Comparison of ENCODE assay signal across 21 mouse cellular contexts in genomic region chr4:93225105-93225504, GRCm38 (mm10).
DNase-seq lines count a peak whose midpoint lies in the region; ATAC-seq lines count a peak whose summit lies in the region.
"Had no signal": no experiment of that assay in that cellular context is flagged by ENCODE, and none has a peak within 500 bp of the region (broad histone marks: within the 10 kb centered on the region; RNA-seq: fewer than 3 reads in every experiment).

No protein-coding gene starts in this region.

- no peaks in the 10 kb centered on the region for H3K27me3 ChIP-seq in forebrain, embryonic 12.5 days
- H3K27me3 ChIP-seq in kidney, embryonic 15.5 days: no peaks in the 10 kb centered on the region
- H3K27me3 ChIP-seq: embryonic facial prominence, embryonic 15.5 days; forebrain, embryonic 13.5 days had no signal

- H3K9me3 ChIP-seq in forebrain, embryonic 12.5 days: no peaks in the 10 kb centered on the region
- no peaks in the 10 kb centered on the region for H3K9me3 ChIP-seq in kidney, embryonic 15.5 days (replicated peaks)
- H3K9me3 ChIP-seq: embryonic facial prominence, embryonic 15.5 days; forebrain, embryonic 13.5 days; G1E had no signal

- WGBS in forebrain, embryonic 12.5 days: 85% methylated on average over 2 of the region's 2 CpGs
- WGBS in kidney, embryonic 15.5 days: 72% methylated on average over 2 of the region's 2 CpGs

- no peak overlapping the region for H3K9ac ChIP-seq in forebrain, embryonic 12.5 days
- no peak overlapping the region for H3K9ac ChIP-seq in kidney, embryonic 15.5 days
- H3K9ac ChIP-seq: embryonic facial prominence, embryonic 15.5 days; forebrain, embryonic 13.5 days; liver, embryonic 14.5 days had no signal

- H3K27ac ChIP-seq in forebrain, embryonic 12.5 days: no peak overlapping the region
- no peak overlapping the region for H3K27ac ChIP-seq in kidney, embryonic 15.5 days
- H3K27ac ChIP-seq: embryonic facial prominence, embryonic 15.5 days; forebrain, embryonic 13.5 days; heart, adult 2 months; hindbrain, postnatal 0 days; layer of hippocampus, adult 2 months; liver, embryonic 14.5 days had no signal

- no peak overlapping the region for H3K4me2 ChIP-seq in forebrain, embryonic 12.5 days
- H3K4me2 ChIP-seq in kidney, embryonic 15.5 days: no peak overlapping the region
- H3K4me2 ChIP-seq: embryonic facial prominence, embryonic 15.5 days; forebrain, embryonic 13.5 days had no signal

- no peak for ATAC-seq in forebrain, embryonic 12.5 days (ENCODE audit: low FRiP score)
- ATAC-seq in kidney, embryonic 15.5 days (replicated peaks; ENCODE audit: low FRiP score): no peak
- ATAC-seq: forebrain, embryonic 13.5 days; hindbrain, postnatal 0 days had no signal

- H3K36me3 ChIP-seq in forebrain, embryonic 12.5 days (replicated peaks): no peaks in the 10 kb centered on the region
- H3K36me3 ChIP-seq in kidney, embryonic 15.5 days: no peaks in the 10 kb centered on the region
- H3K36me3 ChIP-seq: embryonic facial prominence, embryonic 15.5 days; G1E had no signal

- H3K4me3 ChIP-seq in forebrain, embryonic 12.5 days (replicated peaks): no peak overlapping the region
- H3K4me3 ChIP-seq in kidney, embryonic 15.5 days (replicated peaks): no peak overlapping the region
- H3K4me3 ChIP-seq: embryonic facial prominence, embryonic 15.5 days; forebrain, embryonic 13.5 days; heart, adult 2 months; layer of hippocampus, adult 2 months had no signal

- peak; percentile 12 for DNase-seq in ovary, adult 18-20 months (ENCODE audit: low spot score)
- DNase-seq in ovary, postnatal 10 days (ENCODE audit: low spot score): no peak
- DNase-seq in adrenal gland, adult (ENCODE audit: inconsistent age in 2 of 2, low spot score in 1 of 2): peak; percentile 52 to 83
- peak; percentile 8 for DNase-seq in left cerebral cortex, adult 11 months (ENCODE audit: low spot score)
- DNase-seq in right cerebral cortex, postnatal 36 days (ENCODE audit: low spot score in 2 of 2): peak; percentile 1 to 10
- no peak for DNase-seq in lung, adult 18-20 months
- DNase-seq: B cell, adult 2 months; cerebellum, adult 11 months; heart, adult 2 months; heart, postnatal 14 days; kidney, adult 9 months; lung, postnatal 4 days; midbrain, embryonic 14.5 days had no signal

- no peaks in the 10 kb centered on the region for H3K4me1 ChIP-seq in forebrain, embryonic 12.5 days
- H3K4me1 ChIP-seq in kidney, embryonic 15.5 days: no peaks in the 10 kb centered on the region
- H3K4me1 ChIP-seq: embryonic facial prominence, embryonic 15.5 days; forebrain, embryonic 13.5 days had no signal

Comparison
In these comparisons a context has a peak if more than half of its experiments do, and no peak if none do; other contexts are left out.
1. DNase-seq: peak in ovary, adult 18-20 months (single experiment), adrenal gland, adult (2 of 2), left cerebral cortex, adult 11 months (single experiment) and right cerebral cortex, postnatal 36 days (2 of 2); none in ovary, postnatal 10 days (single experiment) and lung, adult 18-20 months (0 of 2).